ENCODE assay signal across 23 mouse cellular contexts in the genomic region with DNA sequence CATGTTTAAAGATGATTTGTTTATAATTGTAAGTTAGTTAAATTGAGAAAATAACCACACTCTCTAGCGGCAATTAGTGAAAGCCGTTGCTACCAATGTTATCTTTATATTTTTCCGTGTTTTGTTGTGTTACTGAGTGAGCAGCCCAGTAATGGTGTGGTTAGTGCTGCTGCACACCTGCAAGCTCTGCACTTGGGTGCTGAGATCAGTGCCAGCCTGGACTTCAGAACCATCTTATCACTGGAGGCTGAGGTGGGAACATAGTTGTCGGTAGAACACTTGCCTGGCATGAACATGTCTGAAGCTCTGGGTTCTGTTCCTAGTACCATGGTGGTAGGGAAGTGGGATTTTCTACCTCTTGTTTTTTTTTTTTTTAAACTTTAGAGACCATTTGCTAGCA. TPM values are rescaled to one million over a fixed set of nuclear protein-coding genes. Genes with fewer than 3 reads are reported as not detected.
DNase-seq lines count a peak whose midpoint lies in the region; ATAC-seq and TF ChIP-seq lines count a peak whose summit lies in the region.
"Had no signal": no experiment of that assay in that cellular context is flagged by ENCODE, and none has a peak within 500 bp of the region (broad histone marks: within the 10 kb centered on the region; RNA-seq: fewer than 3 reads in every experiment).

No protein-coding gene starts in this region.

- peak; percentile 16; the same call in 1 of the 2 replicates for ATAC-seq in liver, embryonic 14.5 days (ENCODE audit: insufficient read depth)
- no peak for ATAC-seq in liver, embryonic 12.5 days
- peak; percentile 32 for ATAC-seq in megakaryocyte progenitor cell, adult 5-6 weeks (replicated peaks; ENCODE audit: poor library complexity)
- ATAC-seq in megakaryocyte-erythroid progenitor cell, adult 5-6 weeks (replicated peaks; ENCODE audit: low FRiP score, low TSS enrichment, poor library complexity, severe bottlenecking) = peak; percentile 64
- ATAC-seq in kidney, embryonic 15.5 days (replicated peaks; ENCODE audit: low FRiP score) = no peak
- ATAC-seq: forebrain, embryonic 14.5 days had no signal

- H3K9ac ChIP-seq in liver, embryonic 14.5 days (replicated peaks) = no peak overlapping the region
- no peak overlapping the region for H3K9ac ChIP-seq in liver, embryonic 12.5 days
- no peak overlapping the region for H3K9ac ChIP-seq in kidney, embryonic 15.5 days
- H3K9ac ChIP-seq: embryonic facial prominence, embryonic 13.5 days; embryonic facial prominence, embryonic 15.5 days; forebrain, embryonic 12.5 days had no signal

- no peaks in the 10 kb centered on the region for H3K27me3 ChIP-seq in liver, embryonic 14.5 days (ENCODE audit: control insufficient read depth, insufficient read depth, low read length)
- no peaks in the 10 kb centered on the region for H3K27me3 ChIP-seq in liver, embryonic 12.5 days (replicated peaks)
- H3K27me3 ChIP-seq in kidney, embryonic 15.5 days = no peaks in the 10 kb centered on the region
- H3K27me3 ChIP-seq: embryonic facial prominence, embryonic 13.5 days; embryonic facial prominence, embryonic 15.5 days; forebrain, embryonic 12.5 days had no signal

- no peak overlapping the region for H3K4me3 ChIP-seq in liver, embryonic 14.5 days (ENCODE audit: insufficient read depth in 1 of 2, low read depth in 2 of 2, low read length in 2 of 2)
- H3K4me3 ChIP-seq in liver, embryonic 12.5 days = no peak overlapping the region
- no peak overlapping the region for H3K4me3 ChIP-seq in kidney, embryonic 15.5 days (replicated peaks)
- H3K4me3 ChIP-seq: embryonic facial prominence, embryonic 13.5 days; embryonic facial prominence, embryonic 15.5 days; erythroblast, embryonic 14.5 days; forebrain, embryonic 10.5 days; forebrain, embryonic 12.5 days had no signal

- 77% methylated on average over 4 of the region's 4 CpGs for WGBS in liver, embryonic 14.5 days (ENCODE audit: insufficient replicate concordance)
- 78% methylated on average over 4 of the region's 4 CpGs for WGBS in liver, embryonic 12.5 days (ENCODE audit: insufficient replicate concordance)
- WGBS in kidney, embryonic 15.5 days = 87% methylated on average over 4 of the region's 4 CpGs

- TF ChIP-seq EP300 in liver, embryonic 14.5 days (IDR thresholded peaks at IDR 0.05; ENCODE audit: low read depth) = no peak

- no peaks in the 10 kb centered on the region for H3K9me3 ChIP-seq in liver, embryonic 14.5 days (ENCODE audit: control insufficient read depth, low read length)
- H3K9me3 ChIP-seq in liver, embryonic 12.5 days (replicated peaks) = no peaks in the 10 kb centered on the region
- H3K9me3 ChIP-seq in kidney, embryonic 15.5 days (replicated peaks) = no peaks in the 10 kb centered on the region
- H3K9me3 ChIP-seq: embryonic facial prominence, embryonic 13.5 days; embryonic facial prominence, embryonic 15.5 days; forebrain, embryonic 10.5 days; forebrain, embryonic 12.5 days had no signal

- no peak for TF ChIP-seq CTCF in liver, embryonic 14.5 days (IDR thresholded peaks at IDR 0.05; ENCODE audit: low read depth)

- H3K27ac ChIP-seq in liver, embryonic 14.5 days = no peak overlapping the region
- H3K27ac ChIP-seq in liver, embryonic 12.5 days = no peak overlapping the region
- no peak overlapping the region for H3K27ac ChIP-seq in kidney, embryonic 15.5 days
- H3K27ac ChIP-seq: embryonic facial prominence, embryonic 13.5 days; embryonic facial prominence, embryonic 15.5 days; forebrain, embryonic 10.5 days; forebrain, embryonic 12.5 days had no signal

- DNase-seq in liver, embryonic 14.5 days (ENCODE audit: low read depth in 3 of 3, low spot score in 3 of 3) = no peak
- DNase-seq in thymus, postnatal 0 days (ENCODE audit: low spot score) = peak; percentile 39
- no peak for DNase-seq in thymus, adult 18-20 months
- DNase-seq: adrenal gland, adult 2 months; adrenal gland, postnatal 10 days; adrenal gland, postnatal 25 days; cerebellum, adult 11 months; cerebellum, adult 18-20 months; cerebellum, adult 8-10 months; cerebellum, adult 9-11 months; cerebellum, postnatal 14 days; cerebellum, postnatal 36 days; embryo, embryonic 11 days had no signal

- peaks cover 10% of the 10 kb centered on the region for H3K36me3 ChIP-seq in liver, embryonic 14.5 days (replicated peaks; ENCODE audit: control insufficient read depth, insufficient read depth, low read depth)
- peaks cover 23% of the 10 kb centered on the region for H3K36me3 ChIP-seq in liver, embryonic 12.5 days
- peaks cover 12% of the 10 kb centered on the region for H3K36me3 ChIP-seq in kidney, embryonic 15.5 days

- peaks cover 3 to 10% of the 10 kb centered on the region in 2 experiments for H3K4me1 ChIP-seq in liver, embryonic 14.5 days (replicated peaks; ENCODE audit: control insufficient read depth in 2 of 2, insufficient read depth in 2 of 2, low read length in 1 of 2)
- peaks cover 38% of the 10 kb centered on the region for H3K4me1 ChIP-seq in liver, embryonic 12.5 days
- peaks cover 6% of the 10 kb centered on the region; the same call in 1 of the 2 replicates for H3K4me1 ChIP-seq in kidney, embryonic 15.5 days
- H3K4me1 ChIP-seq: forebrain, embryonic 12.5 days had no signal

- no peak overlapping the region for H3K4me2 ChIP-seq in liver, embryonic 14.5 days (ENCODE audit: low read depth)
- H3K4me2 ChIP-seq in liver, embryonic 12.5 days = no peak overlapping the region
- no peak overlapping the region for H3K4me2 ChIP-seq in kidney, embryonic 15.5 days
- H3K4me2 ChIP-seq: embryonic facial prominence, embryonic 13.5 days; embryonic facial prominence, embryonic 15.5 days; forebrain, embryonic 12.5 days had no signal

RNA-seq across cellular contexts. Expression of gene Wdr78, which starts 12.2 kb away (rescaled TPM):
- polyA plus RNA-seq in liver, embryonic 14.5 days (2012; rRNA removed) = 0.38 and 0.61 TPM in 2 replicates
- polyA plus RNA-seq in liver, embryonic 14.5 days (2014; fragmentation: Nextera tagmentation; extraction: Ambion mirVana) = 0.33 and 0.62 TPM in 2 replicates
- polyA plus RNA-seq in liver, embryonic 12.5 days (2016; fragmentation: Nextera tagmentation; extraction: Ambion mirVana) = 1.0 and 1.1 TPM in 2 replicates
- polyA plus RNA-seq in thymus, postnatal 0 days (2015; fragmentation: Nextera tagmentation; extraction: Ambion mirVana) = 8.8 and 10.6 TPM in 2 replicates
- 0.66 and 3.2 TPM in 2 replicates for total RNA-seq in megakaryocyte progenitor cell, adult 5-6 weeks (2015)
- 0.83 and 1.7 TPM in 2 replicates for total RNA-seq in megakaryocyte progenitor cell, adult 5-6 weeks (2017)
- total RNA-seq in megakaryocyte-erythroid progenitor cell, adult 5-6 weeks (2014; fragmentation: Nextera tagmentation) = 2.7 and 5.0 TPM in 2 replicates
- 1.6 and 9.8 TPM in 2 replicates for total RNA-seq in megakaryocyte-erythroid progenitor cell, adult 5-6 weeks (2017)
- polyA plus RNA-seq in kidney, embryonic 15.5 days (2015; fragmentation: Nextera tagmentation; extraction: Ambion mirVana) = 3.5 and 4.0 TPM in 2 replicates

RNA-seq across cellular contexts. Expression of gene Mier1, which starts 12.3 kb away (rescaled TPM):
- 9.7 and 13.8 TPM in 2 replicates for polyA plus RNA-seq in liver, embryonic 14.5 days (2012; rRNA removed)
- polyA plus RNA-seq in liver, embryonic 14.5 days (2014; fragmentation: Nextera tagmentation; extraction: Ambion mirVana) = 20.5 and 21.8 TPM in 2 replicates
- polyA plus RNA-seq in liver, embryonic 12.5 days (2016; fragmentation: Nextera tagmentation; extraction: Ambion mirVana) = 35.1 and 39.4 TPM in 2 replicates
- polyA plus RNA-seq in thymus, postnatal 0 days (2015; fragmentation: Nextera tagmentation; extraction: Ambion mirVana) = 116 and 169 TPM in 2 replicates
- 59.8 and 67.6 TPM in 2 replicates for total RNA-seq in megakaryocyte progenitor cell, adult 5-6 weeks (2015)
- total RNA-seq in megakaryocyte progenitor cell, adult 5-6 weeks (2017) = 54.0 and 72.6 TPM in 2 replicates
- 82.0 and 90.2 TPM in 2 replicates for total RNA-seq in megakaryocyte-erythroid progenitor cell, adult 5-6 weeks (2014; fragmentation: Nextera tagmentation)
- 95.3 and 101 TPM in 2 replicates for total RNA-seq in megakaryocyte-erythroid progenitor cell, adult 5-6 weeks (2017)
- 45.1 and 45.8 TPM in 2 replicates for polyA plus RNA-seq in kidney, embryonic 15.5 days (2015; fragmentation: Nextera tagmentation; extraction: Ambion mirVana)

Comparison
In these comparisons a context has a peak if more than half of its experiments do, and no peak if none do; other contexts are left out.
1. ATAC-seq: peak in liver, embryonic 14.5 days (single experiment), megakaryocyte progenitor cell, adult 5-6 weeks (single experiment) and megakaryocyte-erythroid progenitor cell, adult 5-6 weeks (single experiment); none in liver, embryonic 12.5 days (single experiment) and kidney, embryonic 15.5 days (single experiment).